Mouse (Mus musculus) neural tube, embryonic 12.5 days (tissue): ENCODE measurements around the gene Pmpcb. TPM values are rescaled to one million over a fixed set of nuclear protein-coding genes. Genes with fewer than 3 reads are reported as not detected.

Experiments
- ATAC-seq: fragments of 200-750 bp; cut with Nextera tagmentation; 2 replicates; pipeline ENCODE4 v1.8.0; 2017; ENCODE audit warnings: low read depth, mild to moderate bottlenecking, moderate TSS enrichment, moderate library complexity; ENCODE audit not compliant: low FRiP score
- H3K27ac ChIP-seq: fragments of 300-500 bp; sonication (generic); 2 replicates; pipeline ENCODE4 v1.5.1; 2016
- H3K27me3 ChIP-seq: fragments of 300-500 bp; sonication (generic); replicated peaks from 2 replicates; pipeline ENCODE4 v1.6.1; 2016; ENCODE audit warnings: mild to moderate bottlenecking
- H3K36me3 ChIP-seq: fragments of 300-500 bp; sonication (generic); 2 replicates; pipeline ENCODE4 v1.6.1; 2016; ENCODE audit warnings: mild to moderate bottlenecking
- H3K4me1 ChIP-seq: fragments of 300-500 bp; sonication (generic); 2 replicates; pipeline ENCODE4 v1.6.1; 2016
- H3K4me2 ChIP-seq: fragments of 300-500 bp; sonication (generic); replicated peaks from 2 replicates; pipeline ENCODE4 v1.6.1; 2016; ENCODE audit warnings: mild to moderate bottlenecking
- H3K4me3 ChIP-seq: fragments of 300-500 bp; sonication (generic); 2 replicates; pipeline ENCODE4 v1.5.1; 2016
- H3K9ac ChIP-seq: fragments of 300-500 bp; sonication (generic); 2 replicates; pipeline ENCODE4 v1.6.1; 2016; ENCODE audit warnings: mild to moderate bottlenecking
- H3K9me3 ChIP-seq: fragments of 300-500 bp; sonication (generic); 2 replicates; pipeline ENCODE4 v1.6.1; 2016; ENCODE audit warnings: mild to moderate bottlenecking
- WGBS: fragments of 180-500 bp; shearing (Covaris S2); methylation state at CpG from one replicate; pipeline ENCODE4 v1.1.7; 2016; 5-methylcytosine and 5-hydroxymethylcytosine counted together
- polyA plus RNA-seq: library from polyadenylated mRNA; unstranded; fragments of >200 nt; fragmentation: Nextera tagmentation; extraction: Ambion mirVana; gene quantifications from 2 replicates; pipeline ENCODE4 v1.2.1, GENCODE M21; 2016

Pmpcb gene
- polyA plus RNA-seq, 1 experiment from 2014 or later = 83.2 TPM

GRCm38 (mm10) chr5:21785053-21785452 is 48.1 kb downstream of the Pmpcb start, which contains the start of the genes Dnajc2 and Psmc2:
Dnajc2 (minus strand) TSS chr5:21785251.
Psmc2 (plus strand) TSS chr5:21785283.
- Histone ChIP-seq H3K4me3 (peak within 1 kb of the TSS; percentile 95), H3K36me3 (peaks cover 28% of the 10 kb centered on the region), H3K4me1 (peaks cover 18% of the 10 kb centered on the region), H3K9me3 (no peaks in the 10 kb centered on the region), H3K27ac (peak within 1 kb of the TSS; percentile 57; the same call in 1 of the 2 replicates), H3K4me2 (peak within 1 kb of the TSS; percentile 97), H3K9ac (peak within 1 kb of the TSS; percentile 81), H3K27me3 (no peaks in the 10 kb centered on the region)
- WGBS = under 1% methylated on average over 37 of the region's 37 CpGs
- ATAC-seq = peak; percentile 97

GRCm38 (mm10) chr5:21785776-21786175 is 48.8 kb downstream of the Pmpcb start:
- Histone ChIP-seq H3K4me3 (no peak overlapping the region), H3K9me3 (no peaks in the 10 kb centered on the region), H3K4me2 (peak overlapping the region; percentile 76), H3K36me3 (peaks cover 21% of the 10 kb centered on the region), H3K4me1 (peaks cover 18% of the 10 kb centered on the region), H3K27ac (no peak overlapping the region), H3K9ac (no peak overlapping the region), H3K27me3 (no peaks in the 10 kb centered on the region)
- WGBS = 78% methylated on average over 7 of the region's 7 CpGs
- no peak for ATAC-seq

- WGBS = 3% methylated on average over 51 of the region's 51 CpGs
- H3K4me1 ChIP-seq = peaks cover 18% of the 10 kb centered on the region
These were observed 49.6 kb downstream of the Pmpcb start for GRCm38 (mm10) chr5:21786258-21787185.

GRCm38 (mm10) chr5:21787186-21788105 is 50.5 kb downstream of the Pmpcb start:
- Histone ChIP-seq H3K4me2 (peak overlapping the region; percentile 76), H3K27ac (no peak overlapping the region), H3K9me3 (no peaks in the 10 kb centered on the region), H3K4me1 (peaks cover 18% of the 10 kb centered on the region), H3K4me3 (peak overlapping the region; percentile 89), H3K9ac (peak overlapping the region; percentile 88), H3K27me3 (no peaks in the 10 kb centered on the region), H3K36me3 (peaks cover 11% of the 10 kb centered on the region)
- no peak for ATAC-seq
- 40% methylated on average over 11 of the region's 11 CpGs for WGBS

More at GRCm38 (mm10) chr5:21786258-21787185, 49.6 kb downstream of the Pmpcb start:
- ATAC-seq = peak; percentile 79
- Histone ChIP-seq H3K4me2 (peak overlapping the region; percentile 76), H3K9me3 (no peaks in the 10 kb centered on the region), H3K4me3 (peak overlapping the region; percentile 89), H3K27me3 (no peaks in the 10 kb centered on the region), H3K36me3 (peaks cover 13% of the 10 kb centered on the region), H3K27ac (peak overlapping the region; percentile 57), H3K9ac (peak overlapping the region; percentile 88)

GRCm38 (mm10) chr5:21789061-21789460 is 52.1 kb downstream of the Pmpcb start:
- Histone ChIP-seq H3K27me3 (no peaks in the 10 kb centered on the region), H3K4me3 (no peak overlapping the region), H3K4me1 (peaks cover 18% of the 10 kb centered on the region), H3K9ac (no peak overlapping the region), H3K9me3 (no peaks in the 10 kb centered on the region), H3K27ac (no peak overlapping the region), H3K36me3 (peaks cover 7% of the 10 kb centered on the region), H3K4me2 (peak overlapping the region; percentile 24; the same call in 1 of the 2 replicates)
- ATAC-seq = no peak
- 66% methylated on average over 5 of the region's 5 CpGs for WGBS

GRCm38 (mm10) chr5:21792166-21792565 is 55.2 kb downstream of the Pmpcb start:
- H3K4me1 ChIP-seq = peaks cover 18% of the 10 kb centered on the region
- no peak overlapping the region for H3K4me3 ChIP-seq
- no peak for ATAC-seq
- H3K9me3 ChIP-seq = no peaks in the 10 kb centered on the region
- H3K27ac ChIP-seq = no peak overlapping the region
- H3K27me3 ChIP-seq = no peaks in the 10 kb centered on the region
- no peak overlapping the region for H3K4me2 ChIP-seq
- H3K36me3 ChIP-seq = peaks cover 25% of the 10 kb centered on the region
- H3K9ac ChIP-seq = no peak overlapping the region

GRCm38 (mm10) chr5:21802907-21803306 is 66.0 kb downstream of the Pmpcb start:
- H3K4me1 ChIP-seq = no peaks in the 10 kb centered on the region
- no peak overlapping the region for H3K4me3 ChIP-seq
- H3K36me3 ChIP-seq = peaks cover 56% of the 10 kb centered on the region
- ATAC-seq = no peak
- H3K9ac ChIP-seq = no peak overlapping the region
- no peaks in the 10 kb centered on the region for H3K27me3 ChIP-seq
- no peaks in the 10 kb centered on the region for H3K9me3 ChIP-seq
- H3K27ac ChIP-seq = no peak overlapping the region
- 89% methylated on average over 9 of the region's 9 CpGs for WGBS
- H3K4me2 ChIP-seq = no peak overlapping the region

- WGBS = 84% methylated on average over 12 of the region's 12 CpGs
- no peak for ATAC-seq
- Histone ChIP-seq H3K9ac (no peak overlapping the region), H3K36me3 (peaks cover 51% of the 10 kb centered on the region), H3K4me1 (no peaks in the 10 kb centered on the region), H3K9me3 (no peaks in the 10 kb centered on the region), H3K27ac (no peak overlapping the region), H3K4me2 (no peak overlapping the region), H3K4me3 (no peak overlapping the region), H3K27me3 (no peaks in the 10 kb centered on the region)
These were observed 66.8 kb downstream of the Pmpcb start for GRCm38 (mm10) chr5:21803691-21804188.

- Histone ChIP-seq H3K27ac (no peak overlapping the region), H3K4me3 (no peak overlapping the region), H3K36me3 (peaks cover 42% of the 10 kb centered on the region), H3K9me3 (no peaks in the 10 kb centered on the region), H3K4me2 (no peak overlapping the region), H3K27me3 (no peaks in the 10 kb centered on the region), H3K4me1 (no peaks in the 10 kb centered on the region), H3K9ac (no peak overlapping the region)
- WGBS = 83% methylated on average over 4 of the region's 4 CpGs
- ATAC-seq = no peak
These were observed 67.9 kb downstream of the Pmpcb start for GRCm38 (mm10) chr5:21804837-21805236.
